Mouse (Mus musculus): ENCODE measurements around the gene Ren1.

Ren1 gene

GRCm38 (mm10) chr1:133344357-133344756 lies 6.0 kb upstream of the Ren1 start:
- in situ Hi-C loops (cut with MboI, MseI) = no loop called here

GRCm38 (mm10) chr1:133346531-133346930 lies 3.8 kb upstream of the Ren1 start:
- in situ Hi-C loops (cut with MboI, MseI) = no loop called here

GRCm38 (mm10) chr1:133347226-133347625 lies 3.1 kb upstream of the Ren1 start:
- in situ Hi-C loops (cut with MboI, MseI) = no loop called here

- in situ Hi-C loops (cut with MboI, MseI) = no loop called here
These were observed 2.4 kb upstream of the Ren1 start for GRCm38 (mm10) chr1:133347693-133348520.

GRCm38 (mm10) chr1:133351762-133352161 lies 1.5 kb downstream of the Ren1 start:
- in situ Hi-C loops (cut with MboI, MseI) = no loop called here

GRCm38 (mm10) chr1:133353371-133353809 lies 3.1 kb downstream of the Ren1 start:
- in situ Hi-C loops (cut with MboI, MseI) = no loop called here

GRCm38 (mm10) chr1:133355469-133355868 lies 5.2 kb downstream of the Ren1 start:
- in situ Hi-C loops (cut with MboI, MseI) = loop anchor here (5.0 kb wide), 1 partner anchor 38 kb away; no protein-coding TSS in a partner anchor

GRCm38 (mm10) chr1:133355912-133356311 lies 5.6 kb downstream of the Ren1 start:
- in situ Hi-C loops (cut with MboI, MseI) = loop anchor here (5.0 kb wide), 1 partner anchor 39 kb away; no protein-coding TSS in a partner anchor

- in situ Hi-C loops (cut with MboI, MseI) = loop anchor here (5.0 kb wide), 1 partner anchor 39 kb away; no protein-coding TSS in a partner anchor
These were observed 6.0 kb downstream of the Ren1 start for GRCm38 (mm10) chr1:133356330-133356729.

GRCm38 (mm10) chr1:133361006-133361405 lies 10.7 kb downstream of the Ren1 start:
- in situ Hi-C loops (cut with MboI, MseI) = no loop called here

- in situ Hi-C loops (cut with MboI, MseI) = no loop called here
These were observed 11.8 kb downstream of the Ren1 start for GRCm38 (mm10) chr1:133362103-133362502.

GRCm38 (mm10) chr1:133363276-133364021 lies 13.1 kb downstream of the Ren1 start, which contains the start of gene Etnk2:
TSS of gene Etnk2 (plus strand) at chr1:133363572.
- in situ Hi-C loops (cut with MboI, MseI) = no loop called here

GRCm38 (mm10) chr1:133364022-133364630 lies 13.8 kb downstream of the Ren1 start:
- in situ Hi-C loops (cut with MboI, MseI) = no loop called here

- in situ Hi-C loops (cut with MboI, MseI) = no loop called here
These were observed 14.6 kb downstream of the Ren1 start for GRCm38 (mm10) chr1:133364890-133365289.

- in situ Hi-C loops (cut with MboI, MseI) = no loop called here
These were observed 16.8 kb downstream of the Ren1 start for GRCm38 (mm10) chr1:133366951-133367605.

GRCm38 (mm10) chr1:133367606-133368488 lies 17.5 kb downstream of the Ren1 start:
- in situ Hi-C loops (cut with MboI, MseI) = no loop called here

- in situ Hi-C loops (cut with MboI, MseI) = no loop called here
These were observed 18.3 kb downstream of the Ren1 start for GRCm38 (mm10) chr1:133368644-133369043.

- in situ Hi-C loops (cut with MboI, MseI) = no loop called here
These were observed 20.0 kb downstream of the Ren1 start for GRCm38 (mm10) chr1:133370352-133370751.

- in situ Hi-C loops (cut with MboI, MseI) = no loop called here
These were observed 21.1 kb downstream of the Ren1 start for GRCm38 (mm10) chr1:133371431-133371830.

GRCm38 (mm10) chr1:133372113-133372512 lies 21.8 kb downstream of the Ren1 start:
- in situ Hi-C loops (cut with MboI, MseI) = no loop called here
